Mouse (Mus musculus): ENCODE data around the gene Ninj1. TPM values are rescaled to one million over a fixed set of nuclear protein-coding genes. Genes with fewer than 3 reads are reported as not detected.

Gene Ninj1
- polyA plus RNA-seq, 1 experiment = 78.6 TPM

GRCm38 (mm10) chr13:49154028-49154427 is 33.3 kb upstream of the Ninj1 start:
- no peaks in the 10 kb centered on the region for H3K79me3 ChIP-seq (ENCODE audit: low read depth)
- no peaks in the 10 kb centered on the region for H3K36me3 ChIP-seq (ENCODE audit: control insufficient read depth, insufficient read depth)
- H3K79me2 ChIP-seq (ENCODE audit: control insufficient read depth, insufficient read depth) = no peaks in the 10 kb centered on the region
- peaks cover 45% of the 10 kb centered on the region for H3K27me3 ChIP-seq (ENCODE audit: control insufficient read depth, insufficient read depth, insufficient read length)
- no peak overlapping the region for H3K4me3 ChIP-seq (ENCODE audit: insufficient read depth, poor library complexity, severe bottlenecking)
- TF ChIP-seq CTCF (IDR thresholded peaks at IDR 0.05; ENCODE audit: control insufficient read depth, insufficient read depth, insufficient read length) = no peak
- no peak for TF ChIP-seq MAX (IDR thresholded peaks at IDR 0.05)
- TF ChIP-seq USF1 (IDR thresholded peaks at IDR 0.05; ENCODE audit: low read depth) = no peak
- no peak for TF ChIP-seq MYOD1 (IDR thresholded peaks at IDR 0.05; ENCODE audit: control insufficient read depth, insufficient read length, low read depth)
- no peak for TF ChIP-seq CEBPB (IDR thresholded peaks at IDR 0.05; ENCODE audit: low read depth)
- no peak for TF ChIP-seq FOSL1 (IDR thresholded peaks at IDR 0.05; ENCODE audit: insufficient read depth, low read length, poor library complexity, severe bottlenecking)
- no peak for TF ChIP-seq MYOG (IDR thresholded peaks at IDR 0.05; ENCODE audit: control insufficient read depth, extremely low read depth, insufficient read length)
- no peak overlapping the region for H3ac ChIP-seq (ENCODE audit: control insufficient read depth, insufficient read length, low read depth)

- Histone ChIP-seq H3K4me3 (ENCODE audit: insufficient read depth, poor library complexity, severe bottlenecking) (no peak overlapping the region), H3K36me3 (ENCODE audit: control insufficient read depth, insufficient read depth) (no peaks in the 10 kb centered on the region), H3K27me3 (ENCODE audit: control insufficient read depth, insufficient read depth, insufficient read length) (peaks cover 40% of the 10 kb centered on the region), H3ac (ENCODE audit: control insufficient read depth, insufficient read length, low read depth) (no peak overlapping the region), H3K79me2 (ENCODE audit: control insufficient read depth, insufficient read depth) (no peaks in the 10 kb centered on the region), H3K79me3 (ENCODE audit: low read depth) (no peaks in the 10 kb centered on the region)
- TF ChIP-seq CTCF (IDR thresholded peaks at IDR 0.05; ENCODE audit: control insufficient read depth, insufficient read depth, insufficient read length) = no peak
- TF ChIP-seq MYOG (IDR thresholded peaks at IDR 0.05; ENCODE audit: control insufficient read depth, extremely low read depth, insufficient read length) = no peak
- no peak for TF ChIP-seq FOSL1 (IDR thresholded peaks at IDR 0.05; ENCODE audit: insufficient read depth, low read length, poor library complexity, severe bottlenecking)
- TF ChIP-seq CEBPB (IDR thresholded peaks at IDR 0.05; ENCODE audit: low read depth) = no peak
- TF ChIP-seq MYOD1 (IDR thresholded peaks at IDR 0.05; ENCODE audit: control insufficient read depth, insufficient read length, low read depth) = no peak
- TF ChIP-seq MAX (IDR thresholded peaks at IDR 0.05) = no peak
- no peak for TF ChIP-seq USF1 (IDR thresholded peaks at IDR 0.05; ENCODE audit: low read depth)
These were observed 32.7 kb upstream of the Ninj1 start for GRCm38 (mm10) chr13:49154621-49155020.

- Histone ChIP-seq H3ac (ENCODE audit: control insufficient read depth, insufficient read length, low read depth) (no peak overlapping the region), H3K4me3 (ENCODE audit: insufficient read depth, poor library complexity, severe bottlenecking) (no peak overlapping the region), H3K79me2 (ENCODE audit: control insufficient read depth, insufficient read depth) (no peaks in the 10 kb centered on the region), H3K79me3 (ENCODE audit: low read depth) (no peaks in the 10 kb centered on the region), H3K36me3 (ENCODE audit: control insufficient read depth, insufficient read depth) (no peaks in the 10 kb centered on the region), H3K27me3 (ENCODE audit: control insufficient read depth, insufficient read depth, insufficient read length) (peaks cover 27% of the 10 kb centered on the region)
- TF ChIP-seq CEBPB (IDR thresholded peaks at IDR 0.05; ENCODE audit: low read depth) (no peak), MYOD1 (IDR thresholded peaks at IDR 0.05; ENCODE audit: control insufficient read depth, insufficient read length, low read depth) (no peak), MYOG (IDR thresholded peaks at IDR 0.05; ENCODE audit: control insufficient read depth, extremely low read depth, insufficient read length) (no peak), FOSL1 (IDR thresholded peaks at IDR 0.05; ENCODE audit: insufficient read depth, low read length, poor library complexity, severe bottlenecking) (no peak), MAX (IDR thresholded peaks at IDR 0.05) (no peak), USF1 (IDR thresholded peaks at IDR 0.05; ENCODE audit: low read depth) (no peak), CTCF (IDR thresholded peaks at IDR 0.05; ENCODE audit: control insufficient read depth, insufficient read depth, insufficient read length) (no peak)
These were observed 30.6 kb upstream of the Ninj1 start for GRCm38 (mm10) chr13:49156645-49157044.

GRCm38 (mm10) chr13:49158040-49158713 is 29.1 kb upstream of the Ninj1 start:
- Histone ChIP-seq H3K79me3 (ENCODE audit: low read depth) (no peaks in the 10 kb centered on the region), H3K27me3 (ENCODE audit: control insufficient read depth, insufficient read depth, insufficient read length) (peaks cover 30% of the 10 kb centered on the region), H3K4me3 (ENCODE audit: insufficient read depth, poor library complexity, severe bottlenecking) (no peak overlapping the region), H3K36me3 (ENCODE audit: control insufficient read depth, insufficient read depth) (no peaks in the 10 kb centered on the region), H3ac (ENCODE audit: control insufficient read depth, insufficient read length, low read depth) (no peak overlapping the region), H3K79me2 (ENCODE audit: control insufficient read depth, insufficient read depth) (no peaks in the 10 kb centered on the region)
- TF ChIP-seq CEBPB (IDR thresholded peaks at IDR 0.05; ENCODE audit: low read depth) = no peak
- TF ChIP-seq MYOG (IDR thresholded peaks at IDR 0.05; ENCODE audit: control insufficient read depth, extremely low read depth, insufficient read length) = no peak
- no peak for TF ChIP-seq MYOD1 (IDR thresholded peaks at IDR 0.05; ENCODE audit: control insufficient read depth, insufficient read length, low read depth)
- no peak for TF ChIP-seq MAX (IDR thresholded peaks at IDR 0.05)
- no peak for TF ChIP-seq USF1 (IDR thresholded peaks at IDR 0.05; ENCODE audit: low read depth)
- TF ChIP-seq FOSL1 (IDR thresholded peaks at IDR 0.05; ENCODE audit: insufficient read depth, low read length, poor library complexity, severe bottlenecking) = no peak
- no peak for TF ChIP-seq CTCF (IDR thresholded peaks at IDR 0.05; ENCODE audit: control insufficient read depth, insufficient read depth, insufficient read length)

GRCm38 (mm10) chr13:49161236-49161635 is 26.0 kb upstream of the Ninj1 start:
- TF ChIP-seq USF1 (IDR thresholded peaks at IDR 0.05; ENCODE audit: low read depth) (no peak), MYOD1 (IDR thresholded peaks at IDR 0.05; ENCODE audit: control insufficient read depth, insufficient read length, low read depth) (no peak), MYOG (IDR thresholded peaks at IDR 0.05; ENCODE audit: control insufficient read depth, extremely low read depth, insufficient read length) (no peak), CEBPB (IDR thresholded peaks at IDR 0.05; ENCODE audit: low read depth) (no peak), CTCF (IDR thresholded peaks at IDR 0.05; ENCODE audit: control insufficient read depth, insufficient read depth, insufficient read length) (no peak), MAX (IDR thresholded peaks at IDR 0.05) (no peak), FOSL1 (IDR thresholded peaks at IDR 0.05; ENCODE audit: insufficient read depth, low read length, poor library complexity, severe bottlenecking) (no peak)
- no peak overlapping the region for H3K4me3 ChIP-seq (ENCODE audit: insufficient read depth, poor library complexity, severe bottlenecking)
- H3ac ChIP-seq (ENCODE audit: control insufficient read depth, insufficient read length, low read depth) = no peak overlapping the region
- no peaks in the 10 kb centered on the region for H3K79me3 ChIP-seq (ENCODE audit: low read depth)
- no peaks in the 10 kb centered on the region for H3K79me2 ChIP-seq (ENCODE audit: control insufficient read depth, insufficient read depth)
- H3K36me3 ChIP-seq (ENCODE audit: control insufficient read depth, insufficient read depth) = no peaks in the 10 kb centered on the region
- peaks cover 40% of the 10 kb centered on the region for H3K27me3 ChIP-seq (ENCODE audit: control insufficient read depth, insufficient read depth, insufficient read length)

All from C2C12 (cell line).